Mouse (Mus musculus) brain, embryonic 14.5 days (tissue): ENCODE data around the gene Sirt6.

Experiments used
- CTCF ChIP-seq: fragments of 200-500 bp; IDR thresholded peaks from 2 replicates; pipeline ENCODE4 v1.5.1; 2012; ENCODE audit warnings: inconsistent platforms, mild to moderate bottlenecking, moderate library complexity, borderline replicate concordance; ENCODE audit not compliant: insufficient read depth, insufficient read length; ENCODE audit errors: extremely low read depth
- POLR2A ChIP-seq: fragments of 200-500 bp; IDR thresholded peaks from 2 replicates; pipeline ENCODE4 v1.6.1; 2012; ENCODE audit warnings: mild to moderate bottlenecking, inconsistent platforms, borderline replicate concordance; ENCODE audit not compliant: poor library complexity, insufficient read depth, insufficient read length, severe bottlenecking; ENCODE audit errors: extremely low read depth

GRCm38 (mm10) chr10:81580441-81581070 is 47.0 kb downstream of the Sirt6 start:
- peak; percentile 25; the same call in 1 of the 2 replicates for TF ChIP-seq CTCF
- TF ChIP-seq POLR2A: no peak
